Mouse (Mus musculus) left cerebral cortex, adult 9 months (tissue): Measurements from ENCODE around the gene Cdc42ep3.

Experiments
- DNase-seq, 2 experiments: peaks; one replicate each; pipeline ENCODE4 v3.0.0; 2022; ENCODE audit warnings: low spot score in 2 of 2

The Cdc42ep3 gene

GRCm38 (mm10) chr17:79290697-79291096 lies 64.2 kb downstream of the Cdc42ep3 start:
- DNase-seq, result no peak

DNA sequence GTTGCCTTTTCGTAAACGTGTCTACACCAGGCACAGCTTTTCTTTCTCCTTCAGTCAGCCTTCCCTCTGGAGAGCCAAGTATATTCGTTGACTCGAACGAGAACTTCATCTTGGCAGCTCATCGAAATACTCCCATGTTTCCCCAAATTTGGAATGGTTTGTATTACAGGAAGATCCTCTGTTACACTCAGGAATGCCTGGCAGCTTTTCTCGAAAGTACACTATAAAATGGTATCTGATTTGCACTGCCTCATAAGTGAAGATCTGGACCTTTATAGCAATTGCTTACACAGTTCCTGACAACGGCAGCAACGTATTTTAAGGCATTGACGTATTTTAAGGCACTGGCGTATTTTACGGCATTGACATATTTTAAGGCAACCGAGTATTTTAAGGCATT lies 67.6 kb downstream of the Cdc42ep3 start:
- DNase-seq, result peak in 1 of 2 experiments; percentile 15

DNA sequence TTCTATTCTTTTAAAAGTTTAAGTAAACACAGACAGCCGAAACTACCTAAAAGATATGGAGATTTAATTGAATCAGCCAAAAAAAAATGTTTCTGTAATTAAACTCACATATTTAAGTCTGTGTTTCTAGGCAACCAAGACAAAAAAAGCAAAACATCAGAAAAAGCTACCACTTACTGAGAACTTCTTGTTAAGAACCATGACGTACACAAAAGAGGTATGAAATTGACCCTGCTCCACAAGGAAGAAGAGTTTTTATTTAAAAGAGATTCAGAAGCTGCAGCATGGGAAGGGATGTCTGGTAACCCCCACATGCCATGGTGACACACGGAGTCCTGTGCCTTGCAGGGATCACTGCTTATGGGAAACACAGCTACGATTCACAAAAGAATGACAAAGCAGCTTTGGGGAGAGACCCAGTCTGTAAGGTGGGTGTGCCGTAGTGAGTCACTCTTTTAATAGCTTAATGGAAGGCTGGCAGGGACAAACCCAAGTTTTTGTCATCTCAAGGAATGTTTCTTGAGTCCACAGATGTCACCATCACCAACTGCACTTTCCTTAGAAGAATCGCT lies 69.8 kb downstream of the Cdc42ep3 start:
- DNase-seq, result peak in 1 of 2 experiments; percentile 16
